Mouse (Mus musculus) central nervous system, embryonic 14 days (tissue): ENCODE data around the gene Tada2a. TPM values are rescaled to one million over a fixed set of nuclear protein-coding genes. Genes with fewer than 3 reads are reported as not detected.

Experiments used
- polyA plus RNA-seq: library from polyadenylated mRNA; depleted of rRNA; stranded (reverse); fragments of >200 nt; gene quantifications from 2 replicates; pipeline ENCODE4 v1.2.3, GENCODE M21; 2012; rRNA removed

Tada2a gene
- polyA plus RNA-seq = 55.1 and 58.1 TPM in 2 replicates

GRCm38 (mm10) chr11:84128943-84129798, at the start of gene Tada2a, which contains the start of gene Acaca:
TSS of gene Tada2a (minus strand) at chr11:84129600.
TSS of gene Acaca (plus strand) at chr11:84129672.

GRCm38 (mm10) chr11:84167046-84167526, 37.7 kb upstream of the Tada2a start, which contains the start of gene Gm11437:
TSS of gene Gm11437 (minus strand) at chr11:84167476.

GRCm38 (mm10) chr11:84069034-84069370, 60.4 kb downstream of the Tada2a start, which contains the start of gene Dusp14:
TSS of gene Dusp14 (minus strand) at chr11:84069261.

Other genes with a start within 250 kb of the Tada2a start
- gene Ddx52, start 187.5 kb downstream of the Tada2a start, polyA plus RNA-seq = 19.7 and 21.7 TPM in 2 replicates
- gene Synrg, start 165.2 kb downstream of the Tada2a start, polyA plus RNA-seq = 26.2 and 28.9 TPM in 2 replicates
- gene Dusp14, start 60.3 kb downstream of the Tada2a start, polyA plus RNA-seq = 14.3 and 22.0 TPM in 2 replicates
- gene Acaca, start 72 bp upstream of the Tada2a start, polyA plus RNA-seq = 29.3 and 29.5 TPM in 2 replicates
- not detected in 2 replicates for gene Gm11437, start 37.9 kb upstream of the Tada2a start, polyA plus RNA-seq